Mouse (Mus musculus) bone marrow, adult 2 months (tissue): ENCODE measurements around the gene Miga1.

Experiments used
- CTCF ChIP-seq: fragments of 200-500 bp; IDR thresholded peaks from 2 replicates; pipeline ENCODE4 v1.5.1; 2011; ENCODE audit warnings: low read length, control low read depth; ENCODE audit not compliant: control insufficient read depth, insufficient read depth
- POLR2A ChIP-seq: fragments of 200-500 bp; IDR thresholded peaks from 2 replicates; pipeline ENCODE4 v1.6.1; 2011; ENCODE audit warnings: low read depth, mild to moderate bottlenecking, control low read depth, low read length, borderline replicate concordance; ENCODE audit not compliant: control insufficient read depth

GRCm38 (mm10) chr3:152295896-152296295, 44.3 kb downstream of the Miga1 start:
- TF ChIP-seq POLR2A: no peak
- TF ChIP-seq CTCF: no peak
